Mouse (Mus musculus): Measurements from ENCODE around the gene Lzts2. TPM values are rescaled to one million over a fixed set of nuclear protein-coding genes. Genes with fewer than 3 reads are reported as not detected.

Gene Lzts2
- polyA plus RNA-seq, 1 experiment from 2014 or later, result 69.1 TPM

DNA sequence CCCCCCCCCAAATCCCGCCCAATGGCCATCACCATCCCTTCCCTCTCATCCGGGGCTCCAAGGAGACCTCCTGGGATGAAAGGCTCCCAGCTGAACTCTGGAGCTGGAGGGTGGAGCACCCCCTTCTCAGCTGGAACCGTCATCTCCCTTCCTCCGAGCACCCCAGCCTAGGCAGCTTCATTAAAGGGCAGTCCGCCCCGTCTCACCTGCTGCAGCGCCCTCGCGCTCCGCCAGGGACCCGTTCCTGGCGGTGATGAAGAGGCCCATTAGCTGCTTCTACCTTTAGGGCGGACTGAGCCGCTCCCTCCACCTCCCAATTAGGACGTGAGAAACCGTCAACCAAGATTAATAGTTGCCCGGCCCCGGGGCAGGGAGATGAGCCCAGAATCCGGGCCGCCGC is 51.0 kb downstream of the Lzts2 start:
- peaks cover 18% of the 10 kb centered on the region for H3K4me1 ChIP-seq (replicated peaks)
- H3K27ac ChIP-seq, result no peak overlapping the region
- 5% methylated on average over 21 of the region's 21 CpGs for WGBS
- no peak overlapping the region for H3K4me3 ChIP-seq
- no peaks in the 10 kb centered on the region for H3K36me3 ChIP-seq
- H3K27me3 ChIP-seq (ENCODE audit: insufficient read depth, poor library complexity, severe bottlenecking), result peaks cover 72% of the 10 kb centered on the region
- no peaks in the 10 kb centered on the region for H3K9me3 ChIP-seq
- no peak for DNase-seq (ENCODE audit: low spot score)

DNA sequence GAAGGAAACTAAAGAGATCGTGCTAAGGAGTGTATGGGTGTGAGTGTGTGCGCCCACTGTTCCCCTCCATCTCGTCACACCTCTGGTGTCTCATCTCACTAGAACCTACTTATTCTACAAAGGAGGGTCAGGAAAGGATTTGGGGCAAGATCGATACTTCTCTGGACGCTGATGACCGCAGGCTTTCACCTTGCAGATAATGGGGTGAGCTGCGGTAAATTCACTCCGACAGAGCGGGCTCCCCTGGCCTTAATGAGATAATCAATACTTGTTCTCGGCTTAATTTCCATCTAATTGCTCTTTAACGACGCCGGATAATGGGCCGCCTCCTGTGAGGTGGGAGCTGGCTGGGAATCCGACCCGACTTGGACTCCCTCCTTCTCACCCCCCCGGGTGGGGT is 53.0 kb downstream of the Lzts2 start:
- Histone ChIP-seq H3K36me3 (no peaks in the 10 kb centered on the region), H3K9me3 (no peaks in the 10 kb centered on the region), H3K4me1 (replicated peaks) (peaks cover 18% of the 10 kb centered on the region), H3K4me3 (no peak overlapping the region), H3K27me3 (ENCODE audit: insufficient read depth, poor library complexity, severe bottlenecking) (peaks cover 91% of the 10 kb centered on the region), H3K27ac (no peak overlapping the region)
- WGBS, result 26% methylated on average over 17 of the region's 17 CpGs
- no peak for DNase-seq (ENCODE audit: low spot score)

DNA sequence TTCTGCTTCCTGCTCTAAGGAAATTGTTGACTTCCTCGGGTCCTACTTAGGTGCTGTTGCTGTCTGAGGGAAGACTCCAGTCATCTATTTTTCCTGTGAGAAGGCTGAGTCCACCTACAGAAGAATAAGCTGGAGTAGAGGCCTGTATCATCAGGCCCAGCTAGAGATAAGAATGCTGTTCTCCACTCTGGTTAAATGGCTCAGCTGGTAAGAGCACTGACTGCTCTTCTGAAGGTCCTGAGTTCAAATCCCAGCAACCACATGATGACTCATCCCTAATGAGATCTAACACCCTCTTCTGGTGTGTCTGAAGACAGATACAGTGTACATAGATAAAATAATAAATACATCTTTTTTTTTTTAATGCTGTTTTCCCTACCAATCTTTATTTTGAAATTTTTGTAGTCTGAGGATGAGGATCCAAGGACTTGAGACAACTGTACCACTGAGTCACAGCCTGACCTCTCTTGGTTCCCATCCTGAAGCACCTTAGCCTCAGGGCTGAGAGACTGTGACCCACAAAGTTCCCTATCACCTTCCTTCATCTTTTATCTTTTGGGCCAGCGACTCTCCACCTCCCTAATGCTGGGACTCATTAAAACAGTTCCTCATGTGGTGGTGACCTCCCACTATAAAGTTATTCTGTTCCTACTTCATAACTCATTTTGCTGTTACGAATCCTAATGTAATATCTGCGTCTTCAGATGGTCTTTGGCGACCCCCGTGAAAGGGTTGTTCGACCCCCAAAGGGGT is 53.7 kb downstream of the Lzts2 start:
- DNase-seq (ENCODE audit: low spot score), result no peak
- WGBS, result 81% methylated on average over 7 of the region's 7 CpGs

DNA sequence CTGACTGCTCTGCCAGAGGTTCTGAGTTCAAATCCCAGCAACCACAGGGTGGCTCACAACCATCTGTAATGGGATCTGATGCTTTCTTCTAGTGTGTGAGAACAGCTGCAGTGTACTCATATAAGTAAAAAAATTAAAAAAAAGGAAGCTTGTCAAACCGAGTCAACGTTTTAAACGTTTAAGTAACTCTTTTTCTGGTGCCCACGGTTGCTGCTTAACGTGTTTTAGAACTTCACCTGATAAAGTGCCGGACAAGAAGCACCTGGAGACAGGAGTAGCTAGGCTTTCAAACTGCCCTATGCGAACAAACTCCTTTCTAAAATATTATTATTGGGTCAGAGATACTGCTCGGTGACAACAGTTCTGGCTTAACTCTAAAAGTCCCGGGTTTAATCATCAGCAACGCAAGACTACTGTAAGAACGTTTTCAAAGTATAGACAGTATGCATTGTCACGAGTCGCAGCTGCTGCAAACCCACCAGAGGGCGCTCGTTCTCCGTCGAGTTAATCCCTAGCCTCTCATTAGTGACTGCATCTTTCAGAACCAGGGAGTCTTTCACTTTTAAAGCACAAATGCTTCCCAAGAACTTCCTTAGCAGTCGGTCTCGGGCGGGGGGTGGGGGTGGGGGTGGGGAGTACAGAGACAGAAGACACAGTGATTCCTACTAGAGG is 59.8 kb downstream of the Lzts2 start:
- WGBS, result 10% methylated on average over 20 of the region's 20 CpGs
- Histone ChIP-seq H3K27me3 (ENCODE audit: insufficient read depth, poor library complexity, severe bottlenecking) (peaks cover 84% of the 10 kb centered on the region), H3K4me3 (peak overlapping the region; percentile 72), H3K27ac (peak overlapping the region; percentile 91), H3K9me3 (no peaks in the 10 kb centered on the region), H3K4me1 (replicated peaks) (peaks cover 41% of the 10 kb centered on the region), H3K36me3 (no peaks in the 10 kb centered on the region)
- DNase-seq (ENCODE audit: low spot score), result peak; percentile 84

More for the DNA sequence above, 53.7 kb downstream of the Lzts2 start:
- peaks cover 18% of the 10 kb centered on the region for H3K4me1 ChIP-seq (replicated peaks)
- peaks cover 91% of the 10 kb centered on the region for H3K27me3 ChIP-seq (ENCODE audit: insufficient read depth, poor library complexity, severe bottlenecking)
- no peak overlapping the region for H3K4me3 ChIP-seq
- H3K9me3 ChIP-seq, result no peaks in the 10 kb centered on the region
- H3K36me3 ChIP-seq, result no peaks in the 10 kb centered on the region
- no peak overlapping the region for H3K27ac ChIP-seq

DNA sequence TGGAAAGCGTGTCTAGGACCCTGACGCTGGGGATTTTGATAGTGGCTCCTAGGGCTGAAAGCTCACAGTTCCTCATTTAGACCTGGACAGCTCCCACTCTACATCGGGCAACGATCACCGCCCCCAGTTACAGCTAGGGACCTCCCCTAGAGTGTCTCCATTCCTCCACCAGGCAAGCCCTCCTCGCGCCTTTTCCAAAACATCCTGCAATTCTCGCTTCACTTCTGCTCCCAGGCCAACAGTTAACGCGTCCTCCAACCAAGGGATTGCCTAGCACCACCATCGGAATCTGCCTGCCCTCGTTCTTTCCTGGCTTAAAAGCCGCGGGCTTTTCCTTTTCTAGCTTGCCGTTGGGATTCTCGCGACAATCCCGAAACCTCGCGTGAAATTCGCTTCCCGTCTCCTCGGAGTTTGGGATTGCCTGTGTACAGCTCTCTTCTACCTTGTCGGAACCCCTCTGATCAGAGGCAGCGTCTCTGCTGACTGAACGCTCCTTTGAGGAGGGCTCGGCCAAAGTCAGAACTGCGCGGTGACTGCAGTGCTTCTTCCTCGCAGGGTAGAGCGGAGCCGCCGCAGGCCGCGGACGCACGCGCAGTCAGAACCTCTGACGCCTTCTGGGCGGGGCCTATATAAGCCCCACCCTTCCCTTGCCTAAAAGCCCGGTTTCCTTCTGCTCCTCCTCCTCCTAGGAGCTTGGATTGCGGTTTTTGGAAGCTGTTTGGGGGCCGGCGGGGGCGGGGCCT is 60.5 kb downstream of the Lzts2 start, which contains the start of gene Kazald1:
Gene Kazald1 (plus strand): TSS at position 662 of the 743 bp plus-strand sequence.
- H3K9me3 ChIP-seq, result no peaks in the 10 kb centered on the region
- peak within 1 kb of the TSS; percentile 91 for H3K27ac ChIP-seq
- no peaks in the 10 kb centered on the region for H3K36me3 ChIP-seq
- H3K4me3 ChIP-seq, result peak within 1 kb of the TSS; percentile 72
- under 1% methylated on average over 45 of the region's 45 CpGs for WGBS
- peaks cover 85% of the 10 kb centered on the region for H3K27me3 ChIP-seq (ENCODE audit: insufficient read depth, poor library complexity, severe bottlenecking)
- peak; percentile 94 for DNase-seq (ENCODE audit: low spot score)
- H3K4me1 ChIP-seq (replicated peaks), result peaks cover 47% of the 10 kb centered on the region

GRCm38 (mm10) chr19:45075323-45076035 is 61.3 kb downstream of the Lzts2 start:
- Histone ChIP-seq H3K36me3 (no peaks in the 10 kb centered on the region), H3K9me3 (no peaks in the 10 kb centered on the region), H3K27me3 (ENCODE audit: insufficient read depth, poor library complexity, severe bottlenecking) (peaks cover 85% of the 10 kb centered on the region), H3K27ac (peak overlapping the region; percentile 91), H3K4me1 (replicated peaks) (peaks cover 54% of the 10 kb centered on the region), H3K4me3 (peak overlapping the region; percentile 72)
- peak; percentile 57 for DNase-seq (ENCODE audit: low spot score)
- WGBS, result under 1% methylated on average over 32 of the region's 32 CpGs

DNA sequence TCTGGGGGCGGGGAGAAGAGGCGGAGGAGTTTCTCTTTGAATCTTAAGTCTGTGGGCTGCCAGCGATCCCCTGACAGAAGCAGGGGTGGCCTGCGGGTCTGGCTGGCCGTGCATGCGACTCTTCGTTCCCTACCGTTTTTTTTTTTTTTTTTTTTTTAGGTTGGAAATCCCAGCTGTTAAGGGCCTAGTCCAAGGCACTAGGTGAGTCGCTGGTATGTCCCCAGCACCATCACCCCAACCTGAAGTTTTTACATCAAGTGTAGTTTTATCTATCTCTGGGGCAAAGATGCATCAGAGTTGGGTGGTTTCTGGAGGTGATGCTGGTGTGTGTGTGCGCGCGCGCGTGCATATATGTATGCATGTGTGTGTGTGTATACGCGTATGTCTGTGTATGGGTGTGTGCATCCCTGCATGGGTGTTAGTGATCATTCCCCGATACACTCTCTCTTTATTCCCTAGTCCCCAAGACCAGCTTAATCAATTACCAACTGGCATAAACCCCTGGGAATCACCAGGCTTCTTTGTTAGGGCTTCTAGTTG is 61.9 kb downstream of the Lzts2 start:
- WGBS, result 6% methylated on average over 17 of the region's 17 CpGs
- Histone ChIP-seq H3K4me1 (replicated peaks) (peaks cover 60% of the 10 kb centered on the region), H3K27me3 (ENCODE audit: insufficient read depth, poor library complexity, severe bottlenecking) (peaks cover 85% of the 10 kb centered on the region), H3K9me3 (no peaks in the 10 kb centered on the region), H3K4me3 (peak overlapping the region; percentile 72), H3K27ac (no peak overlapping the region), H3K36me3 (no peaks in the 10 kb centered on the region)
- DNase-seq (ENCODE audit: low spot score), result no peak

Other genes starting within 250 kb of the Lzts2 start
- gene Slf2, start 83.3 kb upstream of the Lzts2 start, polyA plus RNA-seq (2016; fragmentation: Nextera tagmentation; extraction: Ambion mirVana), result 28.1 and 39.3 TPM in 2 replicates
- 3.6 and 5.9 TPM in 2 replicates for gene Sema4g, start 25.3 kb upstream of the Lzts2 start, polyA plus RNA-seq (2016; fragmentation: Nextera tagmentation; extraction: Ambion mirVana)
- 23.6 and 32.6 TPM in 2 replicates for gene Twnk, start 8.8 kb upstream of the Lzts2 start, polyA plus RNA-seq (2016; fragmentation: Nextera tagmentation; extraction: Ambion mirVana)
- 75.6 and 83.0 TPM in 2 replicates for gene Mrpl43, start 8.0 kb upstream of the Lzts2 start, polyA plus RNA-seq (2016; fragmentation: Nextera tagmentation; extraction: Ambion mirVana)
- gene Pdzd7, start 31.3 kb downstream of the Lzts2 start, polyA plus RNA-seq (2016; fragmentation: Nextera tagmentation; extraction: Ambion mirVana), result 0.26 and 0.40 TPM in 2 replicates
- gene Sfxn3, start 33.1 kb downstream of the Lzts2 start, polyA plus RNA-seq (2016; fragmentation: Nextera tagmentation; extraction: Ambion mirVana), result 9.8 and 17.8 TPM in 2 replicates
- gene Kazald1, start 60.8 kb downstream of the Lzts2 start, polyA plus RNA-seq (2016; fragmentation: Nextera tagmentation; extraction: Ambion mirVana), result 1.3 and 8.9 TPM in 2 replicates
- gene Tlx1, start 136.3 kb downstream of the Lzts2 start, polyA plus RNA-seq (2016; fragmentation: Nextera tagmentation; extraction: Ambion mirVana), result 1.5 and 7.4 TPM in 2 replicates
- 1.4 and 8.9 TPM in 2 replicates for gene Lbx1, start 221.4 kb downstream of the Lzts2 start, polyA plus RNA-seq (2016; fragmentation: Nextera tagmentation; extraction: Ambion mirVana)

Measured in hindbrain, embryonic 10.5 days (tissue).